Mouse (Mus musculus) heart, embryonic 16.5 days (tissue): ENCODE results near the gene Gm853. TPM values are rescaled to one million over a fixed set of nuclear protein-coding genes. Genes with fewer than 3 reads are reported as not detected.

ENCODE experiments used
- ATAC-seq: fragments of 200-750 bp; cut with Nextera tagmentation; replicated peaks from 2 replicates; pipeline ENCODE4 v1.8.0; 2017; ENCODE audit warnings: moderate number of reproducible peaks; ENCODE audit not compliant: insufficient read depth, low FRiP score; ENCODE audit errors: extremely low read depth
- H3K27ac ChIP-seq: fragments of 300-500 bp; sonication (generic); 2 replicates; pipeline ENCODE4 v1.5.1; 2014; ENCODE audit warnings: mild to moderate bottlenecking, low read length, control low read depth, moderate library complexity
- H3K27me3 ChIP-seq: fragments of 300-500 bp; sonication (generic); 2 replicates; pipeline ENCODE4 v1.6.1; 2014; ENCODE audit warnings: low read length, mixed read lengths; ENCODE audit not compliant: control insufficient read depth, insufficient read depth
- H3K36me3 ChIP-seq: fragments of 300-500 bp; sonication (generic); 2 replicates; pipeline ENCODE4 v1.6.1; 2014; ENCODE audit not compliant: control insufficient read depth, insufficient read depth
- H3K4me1 ChIP-seq: fragments of 300-500 bp; sonication (generic); 2 replicates; pipeline ENCODE4 v1.6.1; 2014; ENCODE audit warnings: low read length, mixed read lengths; ENCODE audit not compliant: control insufficient read depth, insufficient read depth
- H3K4me2 ChIP-seq: fragments of 300-500 bp; sonication (generic); 2 replicates; pipeline ENCODE4 v1.6.1; 2014; ENCODE audit warnings: low read depth, mild to moderate bottlenecking, control low read depth, low read length
- H3K4me3 ChIP-seq: fragments of 300-500 bp; sonication (generic); 2 replicates; pipeline ENCODE4 v1.5.1; 2014; ENCODE audit warnings: mild to moderate bottlenecking, control low read depth, low read length
- H3K9ac ChIP-seq: fragments of 300-500 bp; sonication (generic); 2 replicates; pipeline ENCODE4 v1.6.1; 2014; ENCODE audit warnings: low read length, control low read depth
- H3K9me3 ChIP-seq: fragments of 300-500 bp; sonication (generic); replicated peaks from 2 replicates; pipeline ENCODE4 v1.6.1; 2016; ENCODE audit warnings: low read length; ENCODE audit not compliant: control insufficient read depth
- WGBS: fragments of 180-500 bp; shearing (Covaris S2); extraction: QIAGEN DNeasy Blood & Tissue Kit; methylation state at CpG from one replicate; pipeline ENCODE4 v1.1.7; 2014; 5-methylcytosine and 5-hydroxymethylcytosine counted together
- polyA plus RNA-seq: library from polyadenylated mRNA; unstranded; fragments of >200 nt; fragmentation: Nextera tagmentation; extraction: Ambion mirVana; gene quantifications from 2 replicates; pipeline ENCODE4 v1.2.1, GENCODE M21; 2015

Gm853 gene
- polyA plus RNA-seq, 1 experiment from 2014 or later: not detected

DNA sequence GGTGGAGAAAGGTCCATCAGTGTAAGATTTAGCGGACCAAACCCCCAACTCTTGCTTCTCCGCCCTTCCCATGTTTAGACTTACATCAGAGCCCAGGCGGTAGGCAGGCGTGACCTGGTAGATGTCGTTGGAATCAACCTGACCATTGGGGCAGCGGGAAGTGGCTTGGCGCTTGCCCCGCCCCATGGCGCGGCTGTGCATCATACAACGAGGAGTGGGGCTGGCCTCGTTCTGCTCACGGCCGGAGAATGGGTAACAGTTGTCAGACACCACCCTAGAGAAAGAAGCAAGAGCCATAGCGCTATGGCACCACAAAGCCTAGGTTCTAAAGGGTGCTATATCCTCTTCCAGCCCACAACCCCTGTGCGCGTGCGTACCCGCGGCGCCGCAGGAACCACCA is 54.9 kb downstream of the Gm853 start:
- peak overlapping the region; percentile 59 for H3K4me2 ChIP-seq
- 69% methylated on average over 22 of the region's 22 CpGs for WGBS
- peak overlapping the region; percentile 62 for H3K9ac ChIP-seq
- H3K27me3 ChIP-seq: no peaks in the 10 kb centered on the region
- ATAC-seq: no peak
- peaks cover 64% of the 10 kb centered on the region for H3K4me1 ChIP-seq
- H3K4me3 ChIP-seq: no peak overlapping the region
- peak overlapping the region; percentile 90 for H3K27ac ChIP-seq
- no peaks in the 10 kb centered on the region for H3K9me3 ChIP-seq
- H3K36me3 ChIP-seq: no peaks in the 10 kb centered on the region

DNA sequence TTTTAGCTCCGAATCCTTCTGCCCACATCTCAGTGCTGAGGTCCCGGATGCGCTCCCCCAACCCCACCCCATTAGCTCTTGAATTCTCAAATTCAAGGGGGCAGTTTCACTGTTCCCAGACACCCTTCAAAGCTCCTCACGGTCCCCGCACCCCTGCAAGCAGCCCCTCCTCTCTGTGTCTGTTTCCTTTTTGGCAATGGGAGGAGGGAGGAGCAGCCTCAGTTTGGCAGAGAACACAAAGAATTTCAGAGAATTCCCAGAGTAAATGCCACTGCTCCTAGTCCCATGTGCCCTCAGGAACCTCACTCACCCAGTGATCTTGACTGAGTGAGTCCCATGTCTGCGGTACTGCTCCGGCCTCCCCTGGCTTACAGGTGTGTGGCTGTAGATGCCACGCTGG is 55.6 kb downstream of the Gm853 start:
- 76% methylated on average over 8 of the region's 8 CpGs for WGBS
- Histone ChIP-seq H3K9me3 (no peaks in the 10 kb centered on the region), H3K9ac (0 out of 2 replicates have a peak overlapping the region, but pooled peaks have one; percentile 18), H3K27me3 (no peaks in the 10 kb centered on the region), H3K27ac (peak overlapping the region; percentile 44), H3K36me3 (no peaks in the 10 kb centered on the region), H3K4me3 (no peak overlapping the region), H3K4me1 (peaks cover 61% of the 10 kb centered on the region), H3K4me2 (no peak overlapping the region)
- ATAC-seq: no peak

DNA sequence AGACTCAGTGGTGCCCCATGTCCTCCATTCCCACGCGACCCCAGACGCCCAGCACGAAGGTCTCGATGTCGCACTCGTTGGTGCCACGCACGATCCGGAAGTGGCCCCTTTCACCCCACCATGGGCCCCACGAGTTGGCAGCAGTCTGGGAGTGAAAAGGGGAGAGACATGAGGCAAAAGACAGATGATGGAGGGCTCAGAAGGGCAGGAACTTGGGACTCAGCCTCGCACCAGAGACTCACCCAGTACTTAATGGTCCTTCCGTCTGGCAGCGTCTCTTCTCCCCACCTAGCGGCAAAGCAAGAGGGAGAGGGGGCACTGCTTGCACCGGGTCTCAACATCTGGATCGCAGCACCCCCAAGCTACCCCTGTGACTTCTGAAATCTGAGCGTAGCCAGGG is 56.1 kb downstream of the Gm853 start:
- no peaks in the 10 kb centered on the region for H3K36me3 ChIP-seq
- ATAC-seq: no peak
- H3K4me1 ChIP-seq: peaks cover 59% of the 10 kb centered on the region
- WGBS: 80% methylated on average over 18 of the region's 18 CpGs
- H3K27me3 ChIP-seq: no peaks in the 10 kb centered on the region
- H3K4me3 ChIP-seq: no peak overlapping the region
- no peak overlapping the region for H3K27ac ChIP-seq
- H3K9me3 ChIP-seq: no peaks in the 10 kb centered on the region
- no peak overlapping the region for H3K9ac ChIP-seq
- no peak overlapping the region for H3K4me2 ChIP-seq

DNA sequence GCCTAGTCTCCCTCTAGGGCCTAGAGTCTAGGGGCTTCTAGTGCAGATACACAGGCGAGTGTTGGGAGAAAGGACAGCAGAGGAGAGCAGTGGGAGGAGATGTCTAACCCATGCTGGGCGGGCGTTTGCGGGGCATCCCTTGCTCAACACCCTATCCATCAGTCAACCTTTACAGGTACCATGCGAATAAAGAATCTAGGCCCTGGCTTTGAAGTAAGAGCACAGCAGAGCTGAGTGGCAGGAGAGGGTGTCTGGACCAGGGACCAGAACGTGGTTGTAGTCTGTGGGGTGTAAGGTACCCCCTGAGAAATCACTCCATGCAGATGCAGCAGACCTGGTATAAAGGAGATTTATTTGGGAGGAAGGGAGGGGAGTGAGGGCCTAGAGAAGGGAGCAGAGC is 58.1 kb downstream of the Gm853 start:
- Histone ChIP-seq H3K36me3 (no peaks in the 10 kb centered on the region), H3K4me3 (no peak overlapping the region), H3K9me3 (no peaks in the 10 kb centered on the region), H3K4me2 (no peak overlapping the region), H3K27me3 (no peaks in the 10 kb centered on the region), H3K27ac (peak overlapping the region; percentile 75), H3K4me1 (peaks cover 57% of the 10 kb centered on the region), H3K9ac (peak overlapping the region; percentile 78; the same call in 1 of the 2 replicates)
- 82% methylated on average over 6 of the region's 6 CpGs for WGBS
- ATAC-seq: no peak

DNA sequence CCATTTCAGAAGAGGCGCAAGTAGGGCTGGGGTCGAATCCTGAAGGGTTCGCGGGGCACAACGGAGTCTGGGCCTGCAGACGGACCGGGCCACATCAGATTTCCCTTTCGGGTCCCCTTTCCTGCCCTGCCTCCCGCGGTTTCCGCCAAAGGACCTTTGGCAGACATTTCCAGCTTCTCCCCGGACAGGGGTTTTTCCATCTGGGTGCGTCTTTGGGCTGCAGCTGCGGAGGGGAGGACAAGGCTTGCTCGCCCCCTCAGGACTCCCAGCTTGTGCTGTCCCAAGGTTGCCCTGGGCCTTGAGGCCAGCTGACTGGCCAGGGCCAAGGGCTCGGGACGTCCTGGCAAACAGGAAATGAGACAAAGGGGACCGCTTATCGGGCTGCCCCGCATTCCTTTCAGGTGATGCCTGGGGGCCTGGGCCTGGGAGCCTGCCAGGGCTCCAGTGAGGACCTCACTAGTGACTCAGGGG is 58.8 kb downstream of the Gm853 start:
- Histone ChIP-seq H3K27me3 (no peaks in the 10 kb centered on the region), H3K27ac (peak overlapping the region; percentile 75), H3K4me2 (peak overlapping the region; percentile 60), H3K9me3 (no peaks in the 10 kb centered on the region), H3K4me1 (peaks cover 51% of the 10 kb centered on the region), H3K4me3 (peak overlapping the region; percentile 35), H3K36me3 (no peaks in the 10 kb centered on the region), H3K9ac (peak overlapping the region; percentile 78)
- WGBS: 5% methylated on average over 20 of the region's 20 CpGs
- peak; percentile 31 for ATAC-seq

DNA sequence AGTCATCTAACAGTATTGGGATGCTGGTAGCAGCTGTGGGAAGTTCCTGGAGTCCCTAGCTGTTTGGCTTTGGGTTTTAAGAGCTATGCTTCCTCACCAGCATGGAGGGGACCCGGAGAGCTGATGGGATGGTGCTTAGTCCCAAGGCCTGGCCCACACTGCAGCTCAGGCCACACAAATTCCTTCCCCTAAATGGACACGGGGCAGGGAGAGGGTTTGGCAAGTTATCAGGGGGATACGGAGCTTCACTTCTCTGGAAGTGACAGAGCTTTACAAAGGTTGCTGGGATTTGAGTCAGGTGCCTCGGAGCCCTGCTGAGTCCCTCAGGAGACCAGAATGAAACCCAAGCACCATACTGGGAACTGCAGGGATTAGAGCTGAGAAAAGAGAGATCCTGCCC is 60.9 kb downstream of the Gm853 start:
- Histone ChIP-seq H3K9me3 (no peaks in the 10 kb centered on the region), H3K4me3 (no peak overlapping the region), H3K4me2 (peak overlapping the region; percentile 17; the same call in 1 of the 2 replicates), H3K27me3 (no peaks in the 10 kb centered on the region), H3K36me3 (no peaks in the 10 kb centered on the region), H3K9ac (0 out of 2 replicates have a peak overlapping the region, but pooled peaks have one; percentile 18), H3K27ac (peak overlapping the region; percentile 33; the same call in 1 of the 2 replicates), H3K4me1 (peaks cover 31% of the 10 kb centered on the region)
- ATAC-seq: no peak
- WGBS: 27% methylated on average over 4 of the region's 4 CpGs

Other genes starting within 250 kb of the Gm853 start
- 1.0 and 1.2 TPM in 2 replicates for gene Adgrb2, start 237.5 kb downstream of the Gm853 start, polyA plus RNA-seq
- gene Col16a1, start 174.6 kb downstream of the Gm853 start, polyA plus RNA-seq: 26.6 and 37.7 TPM in 2 replicates
- gene Pef1, start 119.8 kb downstream of the Gm853 start, polyA plus RNA-seq: 61.9 and 62.9 TPM in 2 replicates
- 0.19 TPM in 1 of 2 replicates, not detected in the other for gene Hcrtr1, start 83.0 kb downstream of the Gm853 start, polyA plus RNA-seq
- 61.2 and 70.6 TPM in 2 replicates for gene Tinagl1, start 47.3 kb downstream of the Gm853 start, polyA plus RNA-seq
- gene Serinc2, start 56.8 kb upstream of the Gm853 start, polyA plus RNA-seq: 5.4 and 6.4 TPM in 2 replicates
- 1,916 and 1,999 TPM in 2 replicates for gene Fabp3, start 86.2 kb upstream of the Gm853 start, polyA plus RNA-seq
- gene Gm10570, start 86.3 kb upstream of the Gm853 start, polyA plus RNA-seq: 1.1 and 1.4 TPM in 2 replicates
- gene Zcchc17, start 137.5 kb upstream of the Gm853 start, polyA plus RNA-seq: 44.1 and 48.7 TPM in 2 replicates
- gene Snrnp40, start 137.7 kb upstream of the Gm853 start, polyA plus RNA-seq: 71.4 and 73.1 TPM in 2 replicates